Mouse (Mus musculus): ENCODE data around the gene Srp54b. TPM values are rescaled to one million over a fixed set of nuclear protein-coding genes. Genes with fewer than 3 reads are reported as not detected.
A peak's percentile ranks its signal among the peaks of the same experiment; 100 is the strongest.
"Not testable (repeated sequence)": the region's sequence is repeated elsewhere in the genome, so short reads cannot be mapped to it uniquely, and the experiment has no call there.

Srp54b gene
- polyA plus RNA-seq, 1 experiment: 16.2 TPM

GRCm38 (mm10) chr12:55199799-55200198 lies 44.9 kb downstream of the Srp54b start:
- not testable (repeated sequence) for DNase-seq (ENCODE audit: low read depth in 1 of 2, low spot score in 2 of 2); H3K27me3 ChIP-seq (ENCODE audit: control insufficient read depth, insufficient read depth, low read length); H3K36me3 ChIP-seq (ENCODE audit: control insufficient read depth, insufficient read depth, low read length); H3K4me3 ChIP-seq (ENCODE audit: extremely low read depth, insufficient read depth, insufficient read length); H3K27ac ChIP-seq (ENCODE audit: insufficient read depth, low read length); H3K4me1 ChIP-seq (ENCODE audit: control insufficient read depth, insufficient read depth, insufficient read length)
- WGBS: no CpG with 5 or more reads among the region's 18 CpGs

GRCm38 (mm10) chr12:55212944-55213343 lies 58.0 kb downstream of the Srp54b start:
- not testable (repeated sequence) for DNase-seq (ENCODE audit: low read depth in 1 of 2, low spot score in 2 of 2); H3K4me1 ChIP-seq (ENCODE audit: control insufficient read depth, insufficient read depth, insufficient read length); H3K4me3 ChIP-seq (ENCODE audit: extremely low read depth, insufficient read depth, insufficient read length); H3K27me3 ChIP-seq (ENCODE audit: control insufficient read depth, insufficient read depth, low read length); H3K36me3 ChIP-seq (ENCODE audit: control insufficient read depth, insufficient read depth, low read length); H3K27ac ChIP-seq (ENCODE audit: insufficient read depth, low read length)
- WGBS: no CpG with 5 or more reads among the region's 6 CpGs

- peak within 1 kb of the TSS; percentile 39; the same call in 1 of the 2 replicates for H3K4me3 ChIP-seq (ENCODE audit: extremely low read depth, insufficient read depth, insufficient read length)
- not testable (repeated sequence) for H3K27me3 ChIP-seq (ENCODE audit: control insufficient read depth, insufficient read depth, low read length); H3K27ac ChIP-seq (ENCODE audit: insufficient read depth, low read length); DNase-seq (ENCODE audit: low read depth in 1 of 2, low spot score in 2 of 2); H3K4me1 ChIP-seq (ENCODE audit: control insufficient read depth, insufficient read depth, insufficient read length); H3K36me3 ChIP-seq (ENCODE audit: control insufficient read depth, insufficient read depth, low read length)
- WGBS: no CpG with 5 or more reads among the region's 57 CpGs
These were observed 75.0 kb downstream of the Srp54b start, which contains the start of gene Srp54c for GRCm38 (mm10) chr12:55229626-55230519. Gene Srp54c, plus strand, starts transcription at chr12:55230168.

- peak overlapping the region; percentile 39; the same call in 1 of the 2 replicates for H3K4me3 ChIP-seq (ENCODE audit: extremely low read depth, insufficient read depth, insufficient read length)
- H3K4me1 ChIP-seq (ENCODE audit: control insufficient read depth, insufficient read depth, insufficient read length); H3K27me3 ChIP-seq (ENCODE audit: control insufficient read depth, insufficient read depth, low read length); H3K36me3 ChIP-seq (ENCODE audit: control insufficient read depth, insufficient read depth, low read length); H3K27ac ChIP-seq (ENCODE audit: insufficient read depth, low read length): not testable (repeated sequence)
- DNase-seq (ENCODE audit: low read depth in 1 of 2, low spot score in 2 of 2): peak in 1 of 2 experiments; percentile 7
- WGBS: 0% methylated on average over 11 of the region's 25 CpGs
These were observed 75.6 kb downstream of the Srp54b start for GRCm38 (mm10) chr12:55230520-55230861.

Other genes with a start within 250 kb of the Srp54b start
- not detected in 2 replicates for gene Gm20403, start 168.6 kb upstream of the Srp54b start, polyA plus RNA-seq (2012; rRNA removed)
- gene Baz1a, start 140.8 kb upstream of the Srp54b start, polyA plus RNA-seq (2012; rRNA removed): 8.1 and 8.2 TPM in 2 replicates
- gene 2700097O09Rik, start 75.0 kb upstream of the Srp54b start, polyA plus RNA-seq (2012; rRNA removed): 2.2 and 3.1 TPM in 2 replicates
- 10.5 and 10.6 TPM in 2 replicates for gene Srp54a, start 74.8 kb upstream of the Srp54b start, polyA plus RNA-seq (2012; rRNA removed)
- gene Fam177a, start 30.6 kb upstream of the Srp54b start, polyA plus RNA-seq (2012; rRNA removed): 3.4 and 4.9 TPM in 2 replicates
- not detected in 2 replicates for gene 1700047I17Rik2, start 44.5 kb downstream of the Srp54b start, polyA plus RNA-seq (2012; rRNA removed)
- gene Srp54c, start 75.1 kb downstream of the Srp54b start, polyA plus RNA-seq (2012; rRNA removed): 2.6 and 3.8 TPM in 2 replicates
- 1.4 and 1.7 TPM in 2 replicates for gene 1110008L16Rik, start 144.5 kb downstream of the Srp54b start, polyA plus RNA-seq (2012; rRNA removed)
- gene Ppp2r3c, start 147.9 kb downstream of the Srp54b start, polyA plus RNA-seq (2012; rRNA removed): 1.1 and 1.2 TPM in 2 replicates
- gene Psma6, start 229.1 kb downstream of the Srp54b start, polyA plus RNA-seq (2012; rRNA removed): 16.5 and 20.1 TPM in 2 replicates